Mouse (Mus musculus) gastrocnemius, adult 8-10 months (tissue): ENCODE data around the gene Retnlb. TPM values are rescaled to one million over a fixed set of nuclear protein-coding genes. Genes with fewer than 3 reads are reported as not detected.
"Not testable (repeated sequence)": the region's sequence is repeated elsewhere in the genome, so short reads cannot be mapped to it uniquely, and the experiment has no call there.

Experiments
- DNase-seq, 2 experiments: peaks; one replicate each; pipeline ENCODE4 v3.0.0; 2022; ENCODE audit warnings: low spot score in 2 of 2
- total RNA-seq, 4 experiments: library from RNA; stranded (reverse); gene quantifications; 2 replicates each; pipeline ENCODE4 v1.2.4; 2022

Gene Retnlb
- not detected for total RNA-seq

- DNase-seq: no peak
Observed at GRCm38 (mm10) chr16:48816695-48817094, at the start of gene Retnlb. Gene Retnlb, plus strand, starts transcription at chr16:48816856.

GRCm38 (mm10) chr16:48769183-48769582 lies 47.5 kb upstream of the Retnlb start:
- no peak for DNase-seq

GRCm38 (mm10) chr16:48771971-48772445 lies 44.6 kb upstream of the Retnlb start, which contains the start of gene Trat1:
Gene Trat1, minus strand, starts transcription at chr16:48772021.
- DNase-seq: no peak

- DNase-seq: no peak
Observed at GRCm38 (mm10) chr16:48777254-48777653, 39.4 kb upstream of the Retnlb start.

- DNase-seq: no peak
Observed at GRCm38 (mm10) chr16:48786258-48786657, 30.4 kb upstream of the Retnlb start.

- no peak for DNase-seq
Observed at GRCm38 (mm10) chr16:48788704-48789185, 27.9 kb upstream of the Retnlb start.

GRCm38 (mm10) chr16:48798285-48798684 lies 18.4 kb upstream of the Retnlb start:
- DNase-seq: no peak

- no peak for DNase-seq
Observed at GRCm38 (mm10) chr16:48799470-48799869, 17.2 kb upstream of the Retnlb start.

GRCm38 (mm10) chr16:48800906-48801305 lies 15.8 kb upstream of the Retnlb start:
- DNase-seq: no peak

GRCm38 (mm10) chr16:48805412-48805811 lies 11.2 kb upstream of the Retnlb start:
- no peak for DNase-seq

GRCm38 (mm10) chr16:48806521-48806920 lies 10.1 kb upstream of the Retnlb start:
- DNase-seq: no peak

- no peak for DNase-seq
Observed at GRCm38 (mm10) chr16:48809374-48809773, 7.3 kb upstream of the Retnlb start.

GRCm38 (mm10) chr16:48811881-48812436 lies 4.7 kb upstream of the Retnlb start:
- no peak for DNase-seq

GRCm38 (mm10) chr16:48818524-48818923 lies 1.9 kb downstream of the Retnlb start:
- DNase-seq: no peak

GRCm38 (mm10) chr16:48826474-48826873 lies 9.8 kb downstream of the Retnlb start:
- DNase-seq: no peak

GRCm38 (mm10) chr16:48827625-48828024 lies 11.0 kb downstream of the Retnlb start:
- DNase-seq: no peak

- no peak for DNase-seq
Observed at GRCm38 (mm10) chr16:48829060-48829459, 12.4 kb downstream of the Retnlb start.

GRCm38 (mm10) chr16:48832055-48832454 lies 15.4 kb downstream of the Retnlb start:
- no peak for DNase-seq

- not testable (repeated sequence) for DNase-seq
Observed at GRCm38 (mm10) chr16:48833626-48834025, 17.0 kb downstream of the Retnlb start.

- DNase-seq: no peak
Observed at GRCm38 (mm10) chr16:48842266-48842665, 25.6 kb downstream of the Retnlb start, which contains the start of gene Retnla. Gene Retnla, plus strand, starts transcription at chr16:48842551.

GRCm38 (mm10) chr16:48843671-48844386 lies 27.2 kb downstream of the Retnlb start:
- no peak for DNase-seq

GRCm38 (mm10) chr16:48865004-48865403 lies 48.3 kb downstream of the Retnlb start:
- DNase-seq: not testable (repeated sequence)

- no peak for DNase-seq
Observed at GRCm38 (mm10) chr16:48867690-48868089, 51.0 kb downstream of the Retnlb start.
